Mouse (Mus musculus) brain, embryonic 14.5 days (tissue): ENCODE results near the gene Gadd45gip1.

ENCODE experiments used
- CTCF ChIP-seq: fragments of 200-500 bp; IDR thresholded peaks from 2 replicates; pipeline ENCODE4 v1.5.1; 2012; ENCODE audit warnings: inconsistent platforms, mild to moderate bottlenecking, moderate library complexity, borderline replicate concordance; ENCODE audit not compliant: insufficient read depth, insufficient read length; ENCODE audit errors: extremely low read depth
- POLR2A ChIP-seq: fragments of 200-500 bp; IDR thresholded peaks from 2 replicates; pipeline ENCODE4 v1.6.1; 2012; ENCODE audit warnings: mild to moderate bottlenecking, inconsistent platforms, borderline replicate concordance; ENCODE audit not compliant: poor library complexity, insufficient read depth, insufficient read length, severe bottlenecking; ENCODE audit errors: extremely low read depth

DNA sequence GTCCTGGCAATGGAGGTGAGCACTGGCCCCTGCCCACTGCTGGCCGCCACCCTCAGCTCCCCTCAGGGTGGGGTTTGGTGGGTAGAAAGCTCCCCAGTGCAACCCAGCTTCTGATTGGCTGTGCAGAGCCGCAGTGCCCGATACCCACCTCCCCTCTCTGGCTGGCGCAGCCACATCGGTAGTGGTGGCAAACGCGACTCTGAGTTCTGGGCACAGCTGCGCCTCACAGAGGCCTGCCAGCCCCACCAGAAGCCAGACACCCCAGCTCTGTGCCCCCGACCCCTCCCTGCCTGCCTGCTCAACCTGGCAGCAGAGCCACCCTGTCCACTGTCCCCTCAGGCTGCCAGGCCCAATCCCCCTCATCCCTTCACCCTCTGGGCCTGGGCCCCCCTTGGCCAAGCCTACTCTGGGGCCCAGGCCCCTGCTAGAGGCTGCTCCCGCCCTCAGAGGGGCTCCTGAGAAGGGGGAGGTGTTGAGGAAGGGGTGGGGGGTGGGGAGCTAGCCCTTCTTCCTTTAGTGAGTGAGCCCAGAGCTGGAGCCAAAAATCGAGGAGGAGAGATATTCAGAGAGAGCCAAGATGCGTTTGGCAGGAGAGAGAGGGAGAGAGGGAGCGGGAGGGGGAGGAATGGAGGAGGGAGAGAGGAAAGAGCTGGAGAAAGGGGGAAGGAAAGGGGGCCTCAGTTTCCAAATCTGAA lies 37.4 kb upstream of the Gadd45gip1 start:
- TF ChIP-seq CTCF = no peak
- no peak for TF ChIP-seq POLR2A
